Mouse (Mus musculus): Measurements from ENCODE around the gene Zmym4. TPM values are rescaled to one million over a fixed set of nuclear protein-coding genes. Genes with fewer than 3 reads are reported as not detected.

The Zmym4 gene
- total RNA-seq, 2 experiments from 2014 or later: 46.0 to 49.0 TPM

DNA sequence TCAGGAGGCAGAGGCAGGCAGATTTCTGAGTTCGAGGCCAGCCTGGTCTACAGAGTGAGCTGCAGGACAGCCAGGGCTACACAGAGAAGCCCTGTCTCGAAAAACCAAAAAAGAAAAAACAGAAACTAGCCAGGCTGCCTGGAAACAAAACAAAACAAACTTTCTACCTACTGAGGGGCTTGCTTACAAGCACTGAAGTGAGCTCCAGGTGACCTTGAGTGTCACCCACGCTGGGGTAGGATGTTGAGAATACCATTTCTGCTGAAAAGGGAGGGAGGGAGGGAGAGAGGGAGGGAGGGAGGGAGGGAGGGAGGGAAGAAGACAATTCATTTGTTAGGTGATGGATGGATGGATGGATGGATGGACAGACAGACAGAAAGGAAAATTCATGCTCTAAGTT is 24.5 kb downstream of the Zmym4 start:
- no peak for DNase-seq (ENCODE audit: low spot score in 2 of 2)

- no peak for DNase-seq (ENCODE audit: low spot score in 2 of 2)
Observed at GRCm38 (mm10) chr4:126942846-126943245, 25.1 kb downstream of the Zmym4 start.

DNA sequence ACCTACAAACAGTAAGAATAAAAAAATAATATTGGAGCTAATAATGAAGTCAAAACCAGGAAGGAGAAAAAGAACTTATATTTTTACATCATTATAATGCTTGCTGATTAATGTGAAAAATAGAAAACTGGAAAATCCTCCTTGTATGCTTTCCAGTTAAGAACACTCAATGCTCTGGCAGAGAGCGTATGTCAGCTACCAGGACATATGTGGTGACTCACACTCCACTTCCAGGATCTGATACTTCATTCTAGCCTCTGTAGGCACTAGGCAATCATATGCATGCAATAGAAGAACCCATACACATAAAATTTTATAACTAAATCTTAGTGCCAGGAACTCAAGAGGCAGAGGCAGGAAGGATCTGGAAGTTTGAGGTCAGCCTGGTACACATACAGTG is 40.2 kb downstream of the Zmym4 start:
- no peak for DNase-seq (ENCODE audit: low spot score in 2 of 2)

GRCm38 (mm10) chr4:126889879-126890278 is 78.1 kb downstream of the Zmym4 start:
- DNase-seq (ENCODE audit: low spot score in 2 of 2): no peak

GRCm38 (mm10) chr4:126885953-126886352 is 82.0 kb downstream of the Zmym4 start:
- DNase-seq (ENCODE audit: low spot score in 2 of 2): no peak

- no peak for DNase-seq (ENCODE audit: low spot score in 2 of 2)
Observed at GRCm38 (mm10) chr4:126883602-126884001, 84.3 kb downstream of the Zmym4 start.

DNA sequence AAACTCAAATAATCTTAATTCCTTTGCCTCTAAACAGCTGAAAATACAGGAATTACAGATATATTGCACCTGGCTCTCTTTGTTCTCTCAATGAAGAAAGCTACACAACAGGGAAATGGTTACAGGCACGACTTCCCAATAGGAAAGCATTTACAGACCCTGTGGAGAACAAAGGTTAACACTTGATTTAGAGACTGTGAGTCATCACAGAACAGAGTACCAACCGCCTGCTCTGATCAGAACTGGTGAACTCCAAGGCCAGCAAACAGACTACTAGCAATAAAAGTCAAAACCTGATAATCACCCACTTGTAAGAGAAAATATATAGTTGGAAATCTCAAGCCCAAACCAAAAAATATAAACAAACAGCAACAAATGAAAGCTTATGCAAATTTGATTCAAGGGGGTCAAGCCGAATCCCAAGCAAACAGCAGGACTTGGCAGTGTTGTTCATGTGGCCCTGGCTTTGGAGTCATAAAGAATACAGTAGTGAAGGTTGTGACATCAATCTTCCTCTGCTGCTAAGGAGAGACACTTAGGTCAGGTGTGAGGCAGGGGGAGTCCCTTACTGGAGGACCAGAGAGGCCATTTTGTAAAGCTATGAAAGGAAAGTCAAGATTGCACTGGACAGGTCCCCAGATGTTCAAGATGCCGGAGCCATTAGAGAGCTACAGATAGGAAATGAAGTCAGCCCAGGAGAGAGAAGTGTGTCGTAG is 88.2 kb downstream of the Zmym4 start:
- no peak for DNase-seq (ENCODE audit: low spot score in 2 of 2)

DNA sequence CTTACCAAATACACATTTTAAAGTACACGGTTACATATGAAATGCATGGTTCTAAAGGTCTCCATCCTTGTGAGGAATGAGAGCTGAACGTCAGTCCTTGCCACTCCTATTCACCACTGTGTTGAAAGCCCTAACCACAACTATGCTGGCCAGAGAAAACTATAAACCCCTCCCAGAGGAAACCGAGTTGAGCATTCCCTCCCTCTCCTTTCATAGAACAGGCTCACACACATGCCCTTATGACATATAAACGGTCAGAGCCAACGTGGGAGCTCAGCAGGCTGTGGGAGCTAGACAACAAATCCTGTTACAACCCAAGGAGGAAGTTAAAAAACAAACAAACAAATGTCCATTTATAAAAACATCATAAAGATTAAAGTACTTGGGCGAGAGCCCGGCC is 95.2 kb downstream of the Zmym4 start:
- DNase-seq (ENCODE audit: low spot score in 2 of 2): no peak

DNA sequence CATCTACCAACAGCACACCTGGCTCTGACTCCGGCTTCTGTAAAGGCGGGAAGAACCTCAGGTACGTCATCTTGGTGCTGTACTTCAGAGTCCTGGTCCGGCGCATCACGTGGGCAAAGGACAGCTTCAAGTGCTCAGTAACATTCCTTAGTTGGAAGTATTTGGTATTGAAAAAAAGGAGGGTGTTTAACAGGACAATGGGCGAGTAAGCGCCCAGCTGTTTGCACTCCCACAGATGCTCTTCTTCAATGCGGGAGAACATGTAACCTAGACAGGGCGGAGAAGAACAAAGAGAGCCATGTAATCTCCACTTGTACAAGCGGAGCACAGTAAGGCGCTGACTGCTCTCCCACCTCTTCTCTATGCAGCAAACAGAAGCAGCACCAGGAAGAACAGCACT is 99.2 kb downstream of the Zmym4 start:
- no peak for DNase-seq (ENCODE audit: low spot score in 2 of 2)

DNA sequence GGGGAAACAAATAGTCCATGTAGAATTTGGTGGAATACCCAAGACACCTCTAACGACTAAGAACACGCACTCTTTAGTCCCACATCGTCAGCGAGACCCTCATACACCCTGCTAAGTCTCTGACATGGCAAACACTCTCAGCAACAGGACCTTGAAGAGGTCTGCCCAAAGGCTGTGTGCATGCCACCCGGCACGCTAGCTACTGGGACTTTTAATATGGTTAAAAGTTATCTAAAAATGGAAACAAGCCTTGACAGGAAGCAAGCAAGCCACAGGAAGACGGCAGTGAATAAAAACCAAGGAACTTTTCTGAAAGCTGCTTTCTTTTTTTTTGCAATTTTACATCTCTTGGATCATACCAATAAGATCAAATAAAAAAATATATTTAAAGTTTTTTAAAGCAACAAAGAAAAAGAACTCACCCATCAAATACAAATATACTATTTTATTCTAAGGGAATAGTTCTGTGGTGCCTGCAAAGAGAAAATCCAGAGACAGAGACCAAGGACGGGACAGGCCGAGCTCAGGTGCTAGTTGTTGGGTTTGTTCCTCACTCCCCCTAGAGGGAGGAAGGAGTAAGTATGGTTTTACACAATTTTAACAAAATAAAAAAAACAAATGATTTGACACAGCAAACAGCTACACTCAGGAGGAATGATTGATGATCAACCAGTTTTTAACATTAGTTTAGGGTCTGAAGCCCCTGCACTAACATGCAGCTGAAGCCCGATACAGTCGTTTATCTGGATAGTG is 106.2 kb downstream of the Zmym4 start:
- DNase-seq (ENCODE audit: low spot score in 2 of 2): no peak

- no peak for DNase-seq (ENCODE audit: low spot score in 2 of 2)
Observed at GRCm38 (mm10) chr4:126860268-126860986, 107.5 kb downstream of the Zmym4 start.

GRCm38 (mm10) chr4:126852971-126853370 is 115.0 kb downstream of the Zmym4 start:
- DNase-seq (ENCODE audit: low spot score in 2 of 2): no peak

DNA sequence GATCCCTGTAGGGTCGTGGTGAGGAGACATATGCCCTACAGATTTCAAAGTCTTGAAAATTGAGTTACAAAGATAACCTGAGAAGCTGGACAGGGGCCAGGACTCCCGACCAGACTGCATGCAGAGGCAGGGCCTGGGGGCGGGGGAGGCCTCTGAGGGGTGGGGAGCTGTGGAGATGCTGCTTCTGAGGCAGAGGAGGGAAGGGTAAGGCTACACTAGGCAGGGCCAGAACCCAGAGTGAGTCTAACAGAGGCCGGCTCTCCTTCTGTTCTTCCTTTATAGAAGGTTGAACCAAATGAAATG is 117.2 kb downstream of the Zmym4 start:
- no peak for DNase-seq (ENCODE audit: low spot score in 2 of 2)

GRCm38 (mm10) chr4:126850019-126850777 is 117.7 kb downstream of the Zmym4 start:
- DNase-seq (ENCODE audit: low spot score in 2 of 2): no peak

DNA sequence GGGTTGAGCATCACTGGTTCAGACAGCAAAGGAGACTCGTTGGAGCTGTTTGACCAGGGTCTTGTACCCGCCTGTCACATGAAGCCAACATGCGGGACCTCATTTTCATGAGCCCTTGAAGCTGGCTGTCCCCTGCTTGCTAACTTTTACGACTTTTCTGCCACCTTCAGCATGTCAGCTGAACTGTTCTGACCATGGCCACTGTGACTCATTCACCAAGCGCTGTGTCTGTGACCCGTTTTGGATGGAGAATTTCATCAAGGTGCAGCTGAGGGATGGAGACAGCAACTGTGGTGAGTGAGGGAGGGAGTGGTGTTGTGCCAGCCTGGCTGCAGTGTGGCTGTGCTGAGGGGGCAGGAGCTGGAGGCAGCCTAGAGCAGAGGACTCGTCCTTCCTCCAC is 121.0 kb downstream of the Zmym4 start:
- no peak for DNase-seq (ENCODE audit: low spot score in 2 of 2)

- DNase-seq (ENCODE audit: low spot score in 2 of 2): no peak
Observed at GRCm38 (mm10) chr4:126845664-126846063, 122.3 kb downstream of the Zmym4 start.

DNA sequence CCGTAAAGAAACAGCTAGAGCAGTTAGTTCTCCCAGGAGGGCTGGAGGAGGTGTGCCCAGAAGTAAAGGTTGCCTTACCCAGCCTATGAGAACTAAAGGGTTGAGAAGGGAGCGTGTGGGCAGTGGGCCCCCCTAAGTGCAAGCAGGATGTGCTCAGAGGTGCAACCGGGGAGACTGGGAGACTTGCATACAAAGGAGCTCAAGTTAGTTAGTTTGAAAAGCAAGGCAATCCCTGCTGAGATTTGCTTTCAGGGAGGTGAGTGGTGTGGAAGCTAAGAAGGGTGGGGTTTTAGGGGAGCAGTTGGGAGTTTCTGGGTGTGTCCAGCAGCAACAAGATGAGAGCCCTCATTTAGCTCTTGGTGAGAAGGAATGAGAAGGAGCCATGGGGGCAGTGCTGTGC is 125.0 kb downstream of the Zmym4 start:
- DNase-seq (ENCODE audit: low spot score in 2 of 2): no peak

DNA sequence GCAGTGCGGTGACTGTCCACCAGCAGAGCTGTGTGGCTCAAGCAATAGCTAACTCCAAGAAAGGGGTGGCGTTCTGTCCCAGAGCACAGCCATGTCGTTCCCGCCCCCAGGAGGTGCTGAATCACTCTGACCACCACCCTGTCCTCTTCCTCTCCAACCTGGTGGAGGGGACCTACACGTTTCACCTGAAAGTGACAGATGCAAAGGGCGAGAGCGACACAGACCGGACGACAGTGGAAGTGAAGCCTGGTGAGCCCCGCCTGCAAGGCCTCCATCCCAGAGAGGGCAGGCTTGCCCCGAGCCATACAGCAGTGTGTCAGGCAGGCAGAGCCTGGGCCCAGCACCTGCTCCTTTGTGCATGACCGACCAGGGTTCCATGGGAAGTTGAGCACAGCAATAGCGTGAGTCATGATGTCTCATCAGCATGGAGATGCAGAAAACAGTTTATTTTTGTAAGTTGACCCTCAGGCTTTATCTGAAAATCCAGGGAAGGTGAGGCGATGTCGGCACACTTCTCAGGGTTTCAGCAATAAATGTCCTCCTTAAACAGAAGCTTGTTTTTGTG is 126.9 kb downstream of the Zmym4 start:
- DNase-seq (ENCODE audit: low spot score in 2 of 2): no peak

DNA sequence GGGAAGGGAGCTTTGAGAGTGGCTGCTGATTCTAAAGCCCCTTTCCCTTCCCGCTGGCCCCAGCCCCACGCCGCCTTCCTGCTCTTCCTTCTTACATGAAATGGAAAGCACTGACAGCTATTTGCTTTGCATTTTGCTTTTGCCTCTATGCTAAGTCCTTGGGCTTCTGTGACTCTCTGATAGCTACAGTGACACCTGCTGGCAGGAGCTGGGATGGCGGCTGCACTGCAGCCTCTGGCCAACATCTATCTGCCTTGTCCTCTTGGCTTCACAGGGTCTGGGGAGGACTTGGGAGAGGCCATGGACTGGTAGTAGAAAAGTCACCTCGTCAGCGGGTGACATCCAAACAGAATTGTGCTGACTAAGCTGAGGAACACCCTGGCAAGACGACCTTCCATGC is 128.1 kb downstream of the Zmym4 start:
- peak; percentile 83 to 89 for DNase-seq (ENCODE audit: low spot score in 2 of 2)

DNA sequence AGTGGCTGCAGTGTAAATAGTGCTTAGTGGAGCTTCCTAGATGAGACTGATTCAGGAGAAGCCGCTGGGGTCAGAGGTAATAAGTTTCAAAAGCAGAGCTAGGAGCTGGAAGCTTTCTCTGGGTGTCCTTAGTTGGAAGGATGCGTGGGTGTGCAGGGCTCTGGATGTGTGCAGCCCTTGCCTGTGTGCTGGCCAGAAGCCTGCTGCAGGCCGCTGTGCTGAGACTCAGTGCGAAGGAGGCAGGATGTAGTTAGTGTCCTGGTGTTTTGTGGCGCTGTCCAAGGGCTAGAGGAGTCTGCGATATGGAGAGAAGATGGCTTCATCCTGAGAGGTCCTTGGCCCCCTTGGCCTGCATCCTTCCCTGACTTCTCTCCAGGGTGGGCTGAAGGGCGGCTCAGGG is 129.1 kb downstream of the Zmym4 start:
- DNase-seq (ENCODE audit: low spot score in 2 of 2): no peak

GRCm38 (mm10) chr4:126831122-126831521 is 136.8 kb downstream of the Zmym4 start:
- DNase-seq (ENCODE audit: low spot score in 2 of 2): no peak
